Mouse (Mus musculus): ENCODE measurements at regions not wholly inside any gene's neighbourhood (a gene's known extent, or its start where the extent isn't known, plus 50 kb on each side); places are given as distances from the start of the nearest gene placed in this dataset.

DNA sequence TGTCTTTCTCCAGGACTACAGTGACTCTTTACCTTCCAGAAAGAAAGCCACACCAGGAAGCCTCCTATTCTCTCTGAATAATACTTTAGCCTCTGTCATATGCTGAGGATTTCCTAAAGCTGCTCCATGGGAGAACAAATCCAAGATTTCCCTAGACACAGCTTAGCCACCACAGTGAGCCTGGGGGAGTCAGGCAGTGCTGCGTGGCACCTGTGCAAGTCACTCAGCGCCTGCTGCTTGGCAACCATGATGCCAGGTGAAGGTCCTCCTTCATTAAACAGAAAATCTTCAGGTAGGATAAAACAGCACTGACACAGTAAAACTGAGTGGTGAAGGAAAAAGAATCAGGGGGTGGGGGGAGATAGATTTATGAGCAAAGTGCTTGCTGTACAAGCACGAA, 109.9 kb upstream of the Gadl1 start:
- 89% methylated on average over 3 of the region's 3 CpGs for WGBS

GRCm38 (mm10) chr9:115800624-115801023, 108.6 kb upstream of the Gadl1 start:
- Histone ChIP-seq H3K9me3 (ENCODE audit: control insufficient read depth, low read length) (no peaks in the 10 kb centered on the region), H3K27me3 (replicated peaks; ENCODE audit: control insufficient read depth, insufficient read depth, low read length) (no peaks in the 10 kb centered on the region), H3K9ac (ENCODE audit: low read length) (no peak overlapping the region), H3K27ac (ENCODE audit: low read depth) (no peak overlapping the region), H3K4me2 (ENCODE audit: low read length) (no peak overlapping the region), H3K36me3 (ENCODE audit: control insufficient read depth, insufficient read depth, low read length) (no peaks in the 10 kb centered on the region), H3K4me3 (ENCODE audit: low read depth, low read length) (no peak overlapping the region), H3K4me1 (replicated peaks; ENCODE audit: control insufficient read depth, insufficient read depth, low read length) (no peaks in the 10 kb centered on the region)
- ATAC-seq (replicated peaks; ENCODE audit: low FRiP score, low TSS enrichment, low read depth) (no peak), DNase-seq (ENCODE audit: low spot score) (peak; percentile 34)
- 65% methylated on average over 6 of the region's 6 CpGs for WGBS

More for the DNA sequence above, 109.9 kb upstream of the Gadl1 start:
- Histone ChIP-seq H3K4me2 (ENCODE audit: low read length) (no peak overlapping the region), H3K36me3 (ENCODE audit: control insufficient read depth, insufficient read depth, low read length) (no peaks in the 10 kb centered on the region), H3K27me3 (replicated peaks; ENCODE audit: control insufficient read depth, insufficient read depth, low read length) (no peaks in the 10 kb centered on the region), H3K9me3 (ENCODE audit: control insufficient read depth, low read length) (no peaks in the 10 kb centered on the region), H3K4me3 (ENCODE audit: low read depth, low read length) (no peak overlapping the region), H3K27ac (ENCODE audit: low read depth) (no peak overlapping the region), H3K4me1 (replicated peaks; ENCODE audit: control insufficient read depth, insufficient read depth, low read length) (no peaks in the 10 kb centered on the region), H3K9ac (ENCODE audit: low read length) (no peak overlapping the region)
- ATAC-seq (replicated peaks; ENCODE audit: low FRiP score, low TSS enrichment, low read depth) (no peak), DNase-seq (ENCODE audit: low spot score) (peak; percentile 33)

- Histone ChIP-seq H3K4me2 (ENCODE audit: low read length) (no peak overlapping the region), H3K9me3 (ENCODE audit: control insufficient read depth, low read length) (no peaks in the 10 kb centered on the region), H3K27me3 (replicated peaks; ENCODE audit: control insufficient read depth, insufficient read depth, low read length) (no peaks in the 10 kb centered on the region), H3K4me1 (replicated peaks; ENCODE audit: control insufficient read depth, insufficient read depth, low read length) (no peaks in the 10 kb centered on the region), H3K36me3 (ENCODE audit: control insufficient read depth, insufficient read depth, low read length) (no peaks in the 10 kb centered on the region), H3K4me3 (ENCODE audit: low read depth, low read length) (no peak overlapping the region), H3K27ac (ENCODE audit: low read depth) (no peak overlapping the region), H3K9ac (ENCODE audit: low read length) (no peak overlapping the region)
- ATAC-seq (replicated peaks; ENCODE audit: low FRiP score, low TSS enrichment, low read depth), result no peak
- DNase-seq (ENCODE audit: low spot score), result no peak
- WGBS, result 89% methylated on average over 3 of the region's 3 CpGs
These were observed 106.2 kb upstream of the Gadl1 start for GRCm38 (mm10) chr9:115803071-115803470.

DNA sequence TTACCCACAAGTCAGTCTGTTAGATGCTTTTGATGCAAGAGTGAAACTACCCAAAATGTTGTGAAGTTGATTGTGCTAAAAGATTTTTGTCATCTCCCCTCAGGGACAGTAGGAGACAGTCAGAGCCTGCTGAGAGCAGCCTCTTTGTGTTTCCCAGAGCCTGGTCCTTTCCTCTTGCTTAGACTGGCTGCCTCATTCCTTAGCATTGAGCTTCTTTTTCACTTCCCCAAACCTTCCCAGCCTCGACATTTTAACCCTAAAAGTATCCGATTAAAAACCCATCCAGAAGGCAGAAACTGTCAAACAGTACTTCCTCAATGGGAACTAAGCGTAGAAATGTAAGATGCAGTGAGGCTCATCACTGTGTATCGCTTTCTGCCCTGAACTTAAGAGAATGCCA, 104.0 kb upstream of the Gadl1 start:
- Histone ChIP-seq H3K9ac (ENCODE audit: low read length) (no peak overlapping the region), H3K36me3 (ENCODE audit: control insufficient read depth, insufficient read depth, low read length) (no peaks in the 10 kb centered on the region), H3K4me3 (ENCODE audit: low read depth, low read length) (no peak overlapping the region), H3K9me3 (ENCODE audit: control insufficient read depth, low read length) (no peaks in the 10 kb centered on the region), H3K4me2 (ENCODE audit: low read length) (no peak overlapping the region), H3K4me1 (replicated peaks; ENCODE audit: control insufficient read depth, insufficient read depth, low read length) (no peaks in the 10 kb centered on the region), H3K27me3 (replicated peaks; ENCODE audit: control insufficient read depth, insufficient read depth, low read length) (no peaks in the 10 kb centered on the region), H3K27ac (ENCODE audit: low read depth) (no peak overlapping the region)
- ATAC-seq (replicated peaks; ENCODE audit: low FRiP score, low TSS enrichment, low read depth), result no peak
- WGBS, result 49% methylated on average over 4 of the region's 4 CpGs
- DNase-seq (ENCODE audit: low spot score), result no peak

DNA sequence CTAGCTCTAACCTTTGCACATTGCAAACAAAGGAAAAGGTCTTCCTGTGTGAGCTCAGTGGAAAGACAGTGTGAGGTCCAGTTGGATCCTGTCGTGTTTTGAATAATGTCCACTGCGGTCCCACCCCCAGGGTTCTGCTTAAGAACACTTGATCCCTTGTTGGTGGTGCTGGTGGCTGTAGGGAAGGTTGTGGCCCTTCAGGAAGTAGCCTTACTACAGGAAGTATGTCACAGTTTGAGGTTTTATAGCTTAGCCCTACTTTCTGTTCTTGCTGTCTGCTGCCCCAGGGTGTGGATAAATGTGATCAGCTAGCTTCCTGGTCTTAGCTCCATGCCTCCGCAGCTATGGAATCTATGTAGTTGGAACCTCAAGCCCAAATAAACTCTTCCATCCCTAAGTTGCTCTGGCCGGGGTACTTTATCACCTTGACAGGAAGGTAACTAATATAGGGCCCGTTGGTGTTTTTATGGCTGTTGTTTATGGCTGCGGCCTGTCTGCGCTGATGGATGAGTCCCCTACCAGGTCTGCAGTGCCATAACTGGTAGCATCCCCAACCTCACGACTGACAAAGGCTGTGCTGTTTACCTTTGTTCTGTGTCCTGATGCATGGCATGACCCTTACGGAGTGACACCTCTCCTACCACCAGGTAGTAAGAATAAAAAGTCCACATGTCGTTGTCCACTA, 103.1 kb upstream of the Gadl1 start:
- 24% methylated on average over 10 of the region's 10 CpGs for WGBS
- H3K9me3 ChIP-seq (ENCODE audit: control insufficient read depth, low read length), result no peaks in the 10 kb centered on the region

GRCm38 (mm10) chr9:115840186-115840585, 69.1 kb upstream of the Gadl1 start:
- Histone ChIP-seq H3K4me2 (ENCODE audit: low read length) (no peak overlapping the region), H3K4me3 (ENCODE audit: low read depth, low read length) (no peak overlapping the region), H3K9me3 (ENCODE audit: control insufficient read depth, low read length) (no peaks in the 10 kb centered on the region), H3K36me3 (ENCODE audit: control insufficient read depth, insufficient read depth, low read length) (no peaks in the 10 kb centered on the region), H3K4me1 (replicated peaks; ENCODE audit: control insufficient read depth, insufficient read depth, low read length) (no peaks in the 10 kb centered on the region), H3K9ac (ENCODE audit: low read length) (no peak overlapping the region), H3K27me3 (replicated peaks; ENCODE audit: control insufficient read depth, insufficient read depth, low read length) (no peaks in the 10 kb centered on the region), H3K27ac (ENCODE audit: low read depth) (no peak overlapping the region)
- DNase-seq (ENCODE audit: low spot score) (no peak), ATAC-seq (replicated peaks; ENCODE audit: low FRiP score, low TSS enrichment, low read depth) (no peak)
- 47% methylated on average over 5 of the region's 5 CpGs for WGBS

More for the DNA sequence above, 103.1 kb upstream of the Gadl1 start:
- no peak overlapping the region for H3K4me2 ChIP-seq (ENCODE audit: low read length)
- no peaks in the 10 kb centered on the region for H3K36me3 ChIP-seq (ENCODE audit: control insufficient read depth, insufficient read depth, low read length)
- ATAC-seq (replicated peaks; ENCODE audit: low FRiP score, low TSS enrichment, low read depth) (no peak), DNase-seq (ENCODE audit: low spot score) (no peak)
- no peak overlapping the region for H3K9ac ChIP-seq (ENCODE audit: low read length)
- no peaks in the 10 kb centered on the region for H3K4me1 ChIP-seq (replicated peaks; ENCODE audit: control insufficient read depth, insufficient read depth, low read length)
- H3K27ac ChIP-seq (ENCODE audit: low read depth), result no peak overlapping the region
- no peak overlapping the region for H3K4me3 ChIP-seq (ENCODE audit: low read depth, low read length)
- H3K27me3 ChIP-seq (replicated peaks; ENCODE audit: control insufficient read depth, insufficient read depth, low read length), result no peaks in the 10 kb centered on the region

- H3K36me3 ChIP-seq (ENCODE audit: control insufficient read depth, insufficient read depth, low read length), result no peaks in the 10 kb centered on the region
- no peak overlapping the region for H3K4me3 ChIP-seq (ENCODE audit: low read depth, low read length)
- H3K9me3 ChIP-seq (ENCODE audit: control insufficient read depth, low read length), result no peaks in the 10 kb centered on the region
- no peak overlapping the region for H3K9ac ChIP-seq (ENCODE audit: low read length)
- H3K4me1 ChIP-seq (replicated peaks; ENCODE audit: control insufficient read depth, insufficient read depth, low read length), result no peaks in the 10 kb centered on the region
- ATAC-seq (replicated peaks; ENCODE audit: low FRiP score, low TSS enrichment, low read depth), result no peak
- no peak for DNase-seq (ENCODE audit: low spot score)
- H3K4me2 ChIP-seq (ENCODE audit: low read length), result no peak overlapping the region
- no peak overlapping the region for H3K27ac ChIP-seq (ENCODE audit: low read depth)
- H3K27me3 ChIP-seq (replicated peaks; ENCODE audit: control insufficient read depth, insufficient read depth, low read length), result no peaks in the 10 kb centered on the region
- WGBS, result 84% methylated on average over 8 of the region's 8 CpGs
These were observed 68.5 kb upstream of the Gadl1 start for GRCm38 (mm10) chr9:115840791-115841190.

DNA sequence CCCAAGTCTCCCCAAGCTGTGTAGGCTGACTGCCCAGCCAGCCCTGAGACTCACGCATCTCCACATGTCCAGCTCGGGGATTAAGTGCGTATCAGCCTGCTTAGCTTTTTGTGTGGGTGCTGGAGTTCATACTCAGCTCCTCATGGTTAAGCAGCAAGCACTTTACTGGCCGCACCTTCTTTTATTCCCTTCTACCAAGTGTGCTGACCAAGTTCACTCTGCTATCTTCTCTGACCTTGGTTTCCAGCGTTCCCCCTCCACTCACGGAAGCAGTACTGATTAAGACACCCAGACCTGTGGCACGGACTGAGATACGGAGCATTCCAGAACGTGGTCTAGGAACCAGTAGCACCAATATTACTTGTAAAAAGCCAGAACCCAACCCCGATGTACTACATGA, 67.6 kb upstream of the Gadl1 start:
- WGBS, result 82% methylated on average over 10 of the region's 10 CpGs
- DNase-seq (ENCODE audit: low spot score) (no peak), ATAC-seq (replicated peaks; ENCODE audit: low FRiP score, low TSS enrichment, low read depth) (0 out of 2 replicates have a peak, but pooled peaks have one; percentile 15)

DNA sequence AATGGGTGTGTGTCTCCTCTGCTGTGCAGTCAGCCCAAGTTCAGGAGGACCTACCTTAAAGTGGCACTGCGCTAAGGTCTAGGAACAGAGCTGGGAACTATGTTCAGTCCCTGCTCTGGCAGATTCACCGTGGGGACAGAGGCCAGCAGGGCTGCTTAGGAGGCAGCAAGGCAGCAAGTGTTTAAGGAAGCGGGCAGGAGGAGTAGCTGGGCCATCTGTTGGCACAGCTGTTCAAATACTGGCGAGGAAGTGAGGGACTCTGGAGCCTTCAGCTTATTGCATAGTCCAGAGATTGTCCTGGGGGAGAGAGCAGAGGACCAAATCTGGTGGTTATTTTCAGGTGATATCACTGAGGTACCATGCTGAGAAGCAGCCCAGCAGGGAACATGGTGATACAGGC, 64.9 kb upstream of the Gadl1 start:
- Histone ChIP-seq H3K4me2 (ENCODE audit: low read length) (no peak overlapping the region), H3K27ac (ENCODE audit: low read depth) (no peak overlapping the region), H3K9ac (ENCODE audit: low read length) (no peak overlapping the region), H3K36me3 (ENCODE audit: control insufficient read depth, insufficient read depth, low read length) (no peaks in the 10 kb centered on the region), H3K27me3 (replicated peaks; ENCODE audit: control insufficient read depth, insufficient read depth, low read length) (no peaks in the 10 kb centered on the region), H3K4me3 (ENCODE audit: low read depth, low read length) (no peak overlapping the region), H3K4me1 (replicated peaks; ENCODE audit: control insufficient read depth, insufficient read depth, low read length) (no peaks in the 10 kb centered on the region), H3K9me3 (ENCODE audit: control insufficient read depth, low read length) (no peaks in the 10 kb centered on the region)
- ATAC-seq (replicated peaks; ENCODE audit: low FRiP score, low TSS enrichment, low read depth), result no peak
- WGBS, result 71% methylated on average over 4 of the region's 4 CpGs
- no peak for DNase-seq (ENCODE audit: low spot score)

More for the DNA sequence above, 67.6 kb upstream of the Gadl1 start:
- Histone ChIP-seq H3K27me3 (replicated peaks; ENCODE audit: control insufficient read depth, insufficient read depth, low read length) (no peaks in the 10 kb centered on the region), H3K9me3 (ENCODE audit: control insufficient read depth, low read length) (no peaks in the 10 kb centered on the region), H3K9ac (ENCODE audit: low read length) (no peak overlapping the region), H3K4me3 (ENCODE audit: low read depth, low read length) (no peak overlapping the region), H3K27ac (ENCODE audit: low read depth) (no peak overlapping the region), H3K4me2 (ENCODE audit: low read length) (no peak overlapping the region), H3K36me3 (ENCODE audit: control insufficient read depth, insufficient read depth, low read length) (no peaks in the 10 kb centered on the region), H3K4me1 (replicated peaks; ENCODE audit: control insufficient read depth, insufficient read depth, low read length) (no peaks in the 10 kb centered on the region)
